Mouse (Mus musculus): ENCODE measurements around the gene Stat1. TPM values are rescaled to one million over a fixed set of nuclear protein-coding genes. Genes with fewer than 3 reads are reported as not detected.

Gene Stat1
- 37.1 and 40.0 TPM in 2 replicates for polyA plus RNA-seq (2012; rRNA removed)

- DNase-seq (ENCODE audit: low read depth) = peak; percentile 33
These were observed at the start of gene Stat1 for GRCm38 (mm10) chr1:52118860-52119591. TSS of gene Stat1 (plus strand) at chr1:52119440.

- DNase-seq (ENCODE audit: low read depth) = no peak
These were observed 39.4 kb upstream of the Stat1 start for GRCm38 (mm10) chr1:52079724-52080367.

GRCm38 (mm10) chr1:52080375-52080774 lies 38.9 kb upstream of the Stat1 start:
- DNase-seq (ENCODE audit: low read depth) = no peak

GRCm38 (mm10) chr1:52086236-52086635 lies 33.0 kb upstream of the Stat1 start:
- no peak for DNase-seq (ENCODE audit: low read depth)

- no peak for DNase-seq (ENCODE audit: low read depth)
These were observed 32.1 kb upstream of the Stat1 start for GRCm38 (mm10) chr1:52087128-52087527.

- no peak for DNase-seq (ENCODE audit: low read depth)
These were observed 30.6 kb upstream of the Stat1 start for GRCm38 (mm10) chr1:52088634-52089033.

- DNase-seq (ENCODE audit: low read depth) = no peak
These were observed 20.5 kb upstream of the Stat1 start for GRCm38 (mm10) chr1:52098618-52099232.

- DNase-seq (ENCODE audit: low read depth) = no peak
These were observed 18.7 kb upstream of the Stat1 start for GRCm38 (mm10) chr1:52100496-52100895.

GRCm38 (mm10) chr1:52102795-52103194 lies 16.4 kb upstream of the Stat1 start:
- no peak for DNase-seq (ENCODE audit: low read depth)

- no peak for DNase-seq (ENCODE audit: low read depth)
These were observed 12.0 kb upstream of the Stat1 start for GRCm38 (mm10) chr1:52107206-52107605.

GRCm38 (mm10) chr1:52111217-52111616 lies 8.0 kb upstream of the Stat1 start:
- no peak for DNase-seq (ENCODE audit: low read depth)

- DNase-seq (ENCODE audit: low read depth) = no peak
These were observed 6.9 kb upstream of the Stat1 start for GRCm38 (mm10) chr1:52112301-52112700.

- DNase-seq (ENCODE audit: low read depth) = no peak
These were observed 6.1 kb upstream of the Stat1 start for GRCm38 (mm10) chr1:52113067-52113665.

GRCm38 (mm10) chr1:52113666-52114069 lies 5.6 kb upstream of the Stat1 start:
- peak; percentile 41 for DNase-seq (ENCODE audit: low read depth)

- no peak for DNase-seq (ENCODE audit: low read depth)
These were observed 2.8 kb upstream of the Stat1 start for GRCm38 (mm10) chr1:52116441-52116840.

- DNase-seq (ENCODE audit: low read depth) = no peak
These were observed 1.5 kb upstream of the Stat1 start for GRCm38 (mm10) chr1:52117777-52118176.

GRCm38 (mm10) chr1:52119691-52120090 lies 451 bp downstream of the Stat1 start:
- peak; percentile 22 for DNase-seq (ENCODE audit: low read depth)

GRCm38 (mm10) chr1:52120191-52120590 lies 951 bp downstream of the Stat1 start:
- no peak for DNase-seq (ENCODE audit: low read depth)

- no peak for DNase-seq (ENCODE audit: low read depth)
These were observed 1.8 kb downstream of the Stat1 start for GRCm38 (mm10) chr1:52121052-52121451.

GRCm38 (mm10) chr1:52124818-52125217 lies 5.6 kb downstream of the Stat1 start:
- peak; percentile 51 for DNase-seq (ENCODE audit: low read depth)

GRCm38 (mm10) chr1:52127350-52127749 lies 8.1 kb downstream of the Stat1 start:
- no peak for DNase-seq (ENCODE audit: low read depth)

GRCm38 (mm10) chr1:52129794-52130193 lies 10.6 kb downstream of the Stat1 start:
- DNase-seq (ENCODE audit: low read depth) = no peak
